Mouse (Mus musculus): ENCODE data around the gene Palm3. TPM values are rescaled to one million over a fixed set of nuclear protein-coding genes. Genes with fewer than 3 reads are reported as not detected.

Palm3 gene
- polyA plus RNA-seq, 1 experiment from 2014 or later = 0.07 TPM

GRCm38 (mm10) chr8:84070667-84071066 is 49.4 kb downstream of the Palm3 start:
- H3K27ac ChIP-seq = no peak overlapping the region
- no peak overlapping the region for H3K4me3 ChIP-seq (ENCODE audit: inconsistent target)
- no peaks in the 10 kb centered on the region; the same call in 1 of the 2 replicates for H3K36me3 ChIP-seq (ENCODE audit: inconsistent target)
- H3K79me2 ChIP-seq (ENCODE audit: inconsistent target) = peaks cover 73% of the 10 kb centered on the region
- 97% methylated on average over 2 of the region's 2 CpGs for WGBS (ENCODE audit: missing documents)

GRCm38 (mm10) chr8:84071921-84072320 is 50.6 kb downstream of the Palm3 start:
- Histone ChIP-seq H3K79me2 (ENCODE audit: inconsistent target) (peaks cover 73% of the 10 kb centered on the region), H3K4me3 (ENCODE audit: inconsistent target) (no peak overlapping the region), H3K36me3 (ENCODE audit: inconsistent target) (no peaks in the 10 kb centered on the region; the same call in 1 of the 2 replicates), H3K27ac (no peak overlapping the region)
- 74% methylated on average over 3 of the region's 3 CpGs for WGBS (ENCODE audit: missing documents)

GRCm38 (mm10) chr8:84072321-84072720 is 51.0 kb downstream of the Palm3 start:
- Histone ChIP-seq H3K79me2 (ENCODE audit: inconsistent target) (peaks cover 72% of the 10 kb centered on the region), H3K4me3 (ENCODE audit: inconsistent target) (no peak overlapping the region), H3K27ac (no peak overlapping the region), H3K36me3 (ENCODE audit: inconsistent target) (no peaks in the 10 kb centered on the region; the same call in 1 of the 2 replicates)
- WGBS (ENCODE audit: missing documents) = 98% methylated on average over 10 of the region's 10 CpGs

- 92% methylated on average over 10 of the region's 10 CpGs for WGBS (ENCODE audit: missing documents)
- Histone ChIP-seq H3K4me3 (ENCODE audit: inconsistent target) (no peak overlapping the region), H3K79me2 (ENCODE audit: inconsistent target) (peaks cover 61% of the 10 kb centered on the region), H3K36me3 (ENCODE audit: inconsistent target) (no peaks in the 10 kb centered on the region; the same call in 1 of the 2 replicates), H3K27ac (no peak overlapping the region)
These were observed 52.1 kb downstream of the Palm3 start for GRCm38 (mm10) chr8:84073230-84073976.

GRCm38 (mm10) chr8:84076412-84076811 is 55.1 kb downstream of the Palm3 start:
- Histone ChIP-seq H3K79me2 (ENCODE audit: inconsistent target) (peaks cover 31% of the 10 kb centered on the region), H3K36me3 (ENCODE audit: inconsistent target) (peaks cover 15% of the 10 kb centered on the region; the same call in 1 of the 2 replicates), H3K27ac (no peak overlapping the region), H3K4me3 (ENCODE audit: inconsistent target) (no peak overlapping the region)
- WGBS (ENCODE audit: missing documents) = 75% methylated on average over 1 of the region's 1 CpGs

GRCm38 (mm10) chr8:84076849-84077248 is 55.6 kb downstream of the Palm3 start:
- peaks cover 27% of the 10 kb centered on the region for H3K79me2 ChIP-seq (ENCODE audit: inconsistent target)
- no peak overlapping the region for H3K4me3 ChIP-seq (ENCODE audit: inconsistent target)
- WGBS (ENCODE audit: missing documents) = 94% methylated on average over 3 of the region's 3 CpGs
- H3K27ac ChIP-seq = no peak overlapping the region
- peaks cover 15% of the 10 kb centered on the region; the same call in 1 of the 2 replicates for H3K36me3 ChIP-seq (ENCODE audit: inconsistent target)

- Histone ChIP-seq H3K27ac (no peak overlapping the region), H3K79me2 (ENCODE audit: inconsistent target) (peaks cover 5% of the 10 kb centered on the region; the same call in 1 of the 2 replicates), H3K4me3 (ENCODE audit: inconsistent target) (no peak overlapping the region), H3K36me3 (ENCODE audit: inconsistent target) (peaks cover 39% of the 10 kb centered on the region)
- 93% methylated on average over 5 of the region's 5 CpGs for WGBS (ENCODE audit: missing documents)
These were observed 57.9 kb downstream of the Palm3 start for GRCm38 (mm10) chr8:84079206-84079605.

Other genes with a start within 250 kb of the Palm3 start
- 0.04 to 0.09 TPM (median 0.05 TPM) in 3 replicates for gene Adgrl1, start 121.4 kb upstream of the Palm3 start, polyA plus RNA-seq (2018)
- gene Gm10644, start 66.3 kb upstream of the Palm3 start, polyA plus RNA-seq (2018) = 0.06 to 0.11 TPM (median 0.07 TPM) in 3 replicates
- gene Asf1b, start 66.0 kb upstream of the Palm3 start, polyA plus RNA-seq (2018) = 3.8 to 22.0 TPM (median 9.5 TPM) in 3 replicates
- gene Prkaca, start 48.5 kb upstream of the Palm3 start, polyA plus RNA-seq (2018) = 59.2 to 70.1 TPM (median 67.5 TPM) in 3 replicates
- 25.5 to 39.0 TPM (median 26.7 TPM) in 3 replicates for gene Samd1, start 23.8 kb upstream of the Palm3 start, polyA plus RNA-seq (2018)
- gene 1700067K01Rik, start 20.0 kb upstream of the Palm3 start, polyA plus RNA-seq (2018) = not detected in 3 replicates
- gene 2210011C24Rik, start 9.3 kb upstream of the Palm3 start, polyA plus RNA-seq (2018) = 1.9 to 5.2 TPM (median 2.9 TPM) in 3 replicates
- gene Il27ra, start 21.1 kb downstream of the Palm3 start, polyA plus RNA-seq (2018) = 0.17 to 0.37 TPM (median 0.25 TPM) in 3 replicates
- gene Rln3, start 23.5 kb downstream of the Palm3 start, polyA plus RNA-seq (2018) = not detected in 3 replicates
- 0.32 to 0.52 TPM (median 0.41 TPM) in 3 replicates for gene Gm10643, start 43.7 kb downstream of the Palm3 start, polyA plus RNA-seq (2018)
- gene Rfx1, start 45.4 kb downstream of the Palm3 start, polyA plus RNA-seq (2018) = 3.6 to 8.6 TPM (median 4.9 TPM) in 3 replicates
- gene Dcaf15, start 83.3 kb downstream of the Palm3 start, polyA plus RNA-seq (2018) = 8.5 to 14.2 TPM (median 10.7 TPM) in 3 replicates
- not detected in 3 replicates for gene Podnl1, start 104.5 kb downstream of the Palm3 start, polyA plus RNA-seq (2018)
- 21.7 to 24.3 TPM (median 22.4 TPM) in 3 replicates for gene Cc2d1a, start 126.5 kb downstream of the Palm3 start, polyA plus RNA-seq (2018)
- 0.41 to 0.82 TPM (median 0.47 TPM) in 3 replicates for gene 4930432K21Rik, start 126.6 kb downstream of the Palm3 start, polyA plus RNA-seq (2018)
- gene Nanos3, start 163.7 kb downstream of the Palm3 start, polyA plus RNA-seq (2018) = not detected in 3 replicates
- 5.1 to 8.7 TPM (median 7.9 TPM) in 3 replicates for gene Zswim4, start 215.6 kb downstream of the Palm3 start, polyA plus RNA-seq (2018)
- gene D8Ertd738e, start 228.2 kb downstream of the Palm3 start, polyA plus RNA-seq (2018) = 203 to 260 TPM (median 230 TPM) in 3 replicates
- 2.2 to 7.5 TPM (median 6.1 TPM) in 3 replicates for gene Mri1, start 235.9 kb downstream of the Palm3 start, polyA plus RNA-seq (2018)
- 15.6 to 41.2 TPM (median 24.1 TPM) in 3 replicates for gene Ccdc130, start 248.9 kb downstream of the Palm3 start, polyA plus RNA-seq (2018)